Mouse (Mus musculus) G1E (cell line): ENCODE measurements around the gene Nrg4.

ENCODE experiments used
- CTCF ChIP-seq: IDR thresholded peaks from 2 replicates; pipeline ENCODE4 v1.5.1; 2012; ENCODE audit warnings: low read depth, low read length, inconsistent platforms, mixed read lengths
- GATA1 ChIP-seq: IDR thresholded peaks from 2 replicates; pipeline ENCODE4 v1.6.1; 2012; ENCODE audit warnings: borderline replicate concordance, low read length, inconsistent platforms, mixed read lengths
- TAL1 ChIP-seq: conservative IDR thresholded peaks from 2 replicates; pipeline ENCODE4 v1.6.1; 2012; ENCODE audit warnings: low read depth, low read length, inconsistent platforms, mixed read lengths

GRCm38 (mm10) chr9:55326515-55327233, at the start of gene Nrg4, which contains the start of gene Tmem266:
- TF ChIP-seq CTCF, result no peak
- TF ChIP-seq GATA1, result no peak
- TF ChIP-seq TAL1, result no peak
